Comparison of ENCODE assay signal across 12 mouse cellular contexts in genomic region chr13:63951136-63951535, GRCm38 (mm10).
A peak's percentile ranks its signal among the peaks of the same experiment; 100 is the strongest.
DNase-seq lines count a peak whose midpoint lies in the region; ATAC-seq and TF ChIP-seq lines count a peak whose summit lies in the region.
"Had no signal": no experiment of that assay in that cellular context is flagged by ENCODE, and none has a peak within 500 bp of the region (broad histone marks: within the 10 kb centered on the region; RNA-seq: fewer than 3 reads in every experiment).

No protein-coding gene starts in this region.

- no peak overlapping the region for H3K4me3 ChIP-seq in kidney, embryonic 14.5 days (ENCODE audit: low read length)
- H3K4me3 ChIP-seq in kidney, adult 2 months (ENCODE audit: insufficient read depth, low read depth, low read length) = no peak overlapping the region
- no peak overlapping the region for H3K4me3 ChIP-seq in lung, embryonic 16.5 days (ENCODE audit: low read length)
- no peak overlapping the region for H3K4me3 ChIP-seq in stomach, postnatal 0 days (ENCODE audit: low read depth, low read length)
- H3K4me3 ChIP-seq: heart, adult 2 months; liver, embryonic 13.5 days; myocyte had no signal

- no peak overlapping the region for H3K9ac ChIP-seq in kidney, embryonic 14.5 days (ENCODE audit: low read depth, low read length)
- H3K9ac ChIP-seq in lung, embryonic 16.5 days (ENCODE audit: low read length) = no peak overlapping the region
- no peak overlapping the region for H3K9ac ChIP-seq in stomach, postnatal 0 days (ENCODE audit: low read length)
- H3K9ac ChIP-seq: liver, embryonic 13.5 days had no signal

- no peak for DNase-seq in kidney, adult 2 months
- DNase-seq in retina, postnatal 1 day = peak; percentile 27
- DNase-seq in retina, embryonic 14.5 days (ENCODE audit: low spot score) = no peak
- DNase-seq in stomach, postnatal 0 days (ENCODE audit: low spot score) = no peak
- DNase-seq in cerebellum, postnatal 36 days = no peak
- no peak for DNase-seq in B cell, adult 2 months
- DNase-seq: heart, adult 2 months; liver, embryonic 13.5 days; right cerebral cortex, postnatal 14 days had no signal

- peak overlapping the region; percentile 69; the same call in 1 of the 2 replicates for H3K27ac ChIP-seq in kidney, embryonic 14.5 days (ENCODE audit: low read depth, low read length)
- H3K27ac ChIP-seq in kidney, adult 2 months (ENCODE audit: insufficient read depth, low read depth, low read length) = no peak overlapping the region
- H3K27ac ChIP-seq in lung, embryonic 16.5 days (ENCODE audit: low read length) = peak overlapping the region; percentile 38
- peak overlapping the region; percentile 61; the same call in 1 of the 2 replicates for H3K27ac ChIP-seq in stomach, postnatal 0 days (replicated peaks)
- H3K27ac ChIP-seq: heart, adult 2 months; liver, embryonic 13.5 days had no signal

- WGBS in kidney, embryonic 14.5 days = 17% methylated on average over 8 of the region's 8 CpGs
- 80% methylated on average over 8 of the region's 8 CpGs for WGBS in kidney, adult 2 months
- WGBS in lung, embryonic 16.5 days = 45% methylated on average over 8 of the region's 8 CpGs
- WGBS in stomach, postnatal 0 days = 52% methylated on average over 8 of the region's 8 CpGs

- no peak for ATAC-seq in kidney, embryonic 14.5 days (ENCODE audit: low FRiP score, low TSS enrichment)
- ATAC-seq in lung, embryonic 16.5 days (ENCODE audit: low read depth) = peak; percentile 69
- ATAC-seq in stomach, postnatal 0 days (ENCODE audit: low FRiP score, low TSS enrichment) = peak; percentile 42; the same call in 1 of the 2 replicates

- no peak for TF ChIP-seq POLR2A in kidney, adult 2 months (IDR thresholded peaks at IDR 0.05; ENCODE audit: low read depth, low read length)

- H3K27me3 ChIP-seq in kidney, embryonic 14.5 days (ENCODE audit: control insufficient read depth, insufficient read depth, low read length) = peaks cover 7% of the 10 kb centered on the region; the same call in 1 of the 2 replicates
- no peaks in the 10 kb centered on the region for H3K27me3 ChIP-seq in kidney, adult 2 months (replicated peaks; ENCODE audit: control insufficient read depth, insufficient read depth, low read length)
- H3K27me3 ChIP-seq in lung, embryonic 16.5 days (ENCODE audit: control insufficient read depth, insufficient read depth, low read depth, low read length) = no peaks in the 10 kb centered on the region
- no peaks in the 10 kb centered on the region for H3K27me3 ChIP-seq in stomach, postnatal 0 days (ENCODE audit: control insufficient read depth, insufficient read depth, low read length)
- H3K27me3 ChIP-seq: liver, embryonic 13.5 days had no signal

- H3K4me1 ChIP-seq in kidney, embryonic 14.5 days (ENCODE audit: control insufficient read depth, insufficient read depth, low read length) = peaks cover 21% of the 10 kb centered on the region
- 0 out of 2 replicates have a peak, but pooled peaks cover 3% of the 10 kb centered on the region for H3K4me1 ChIP-seq in kidney, adult 2 months (ENCODE audit: control insufficient read depth, insufficient read depth, low read length)
- H3K4me1 ChIP-seq in lung, embryonic 16.5 days (replicated peaks; ENCODE audit: control insufficient read depth, insufficient read depth, low read length) = 0 out of 2 replicates have a peak, but pooled peaks cover 5% of the 10 kb centered on the region
- H3K4me1 ChIP-seq in stomach, postnatal 0 days (replicated peaks; ENCODE audit: control insufficient read depth, insufficient read depth) = no peaks in the 10 kb centered on the region; the same call in 1 of the 2 replicates

- no peak for TF ChIP-seq CTCF in kidney, adult 2 months (conservative IDR thresholded peaks at IDR 0.05; ENCODE audit: insufficient read depth, insufficient read length, low read depth, low read length)
- no peak for TF ChIP-seq CTCF in stomach, postnatal 0 days (IDR thresholded peaks at IDR 0.05; ENCODE audit: low read depth)

- H3K36me3 ChIP-seq in kidney, embryonic 14.5 days (ENCODE audit: control insufficient read depth, insufficient read depth, low read length) = no peaks in the 10 kb centered on the region
- H3K36me3 ChIP-seq in kidney, adult 2 months (ENCODE audit: control insufficient read depth, insufficient read depth, low read length) = no peaks in the 10 kb centered on the region
- no peaks in the 10 kb centered on the region for H3K36me3 ChIP-seq in lung, embryonic 16.5 days (ENCODE audit: control insufficient read depth, insufficient read depth, low read length)
- H3K36me3 ChIP-seq in stomach, postnatal 0 days (ENCODE audit: control insufficient read depth, insufficient read depth, low read length) = no peaks in the 10 kb centered on the region
- H3K36me3 ChIP-seq: liver, embryonic 13.5 days had no signal

- no peak overlapping the region for H3K4me2 ChIP-seq in kidney, embryonic 14.5 days (replicated peaks; ENCODE audit: low read depth, low read length)
- H3K4me2 ChIP-seq in lung, embryonic 16.5 days (ENCODE audit: low read depth, low read length) = no peak overlapping the region
- no peak overlapping the region for H3K4me2 ChIP-seq in stomach, postnatal 0 days (replicated peaks; ENCODE audit: low read depth)
- H3K4me2 ChIP-seq: liver, embryonic 13.5 days had no signal

- no peak for TF ChIP-seq EP300 in stomach, postnatal 0 days (optimal IDR thresholded peaks at IDR 0.05)

- no peaks in the 10 kb centered on the region for H3K9me3 ChIP-seq in kidney, embryonic 14.5 days (ENCODE audit: control insufficient read depth, low read length)
- no peaks in the 10 kb centered on the region for H3K9me3 ChIP-seq in lung, embryonic 16.5 days (ENCODE audit: control insufficient read depth, low read length)
- H3K9me3 ChIP-seq in stomach, postnatal 0 days (ENCODE audit: control insufficient read depth, low read length) = no peaks in the 10 kb centered on the region
- H3K9me3 ChIP-seq: liver, embryonic 13.5 days had no signal
